Mouse (Mus musculus): Measurements from ENCODE around the gene Nthl1. TPM values are rescaled to one million over a fixed set of nuclear protein-coding genes. Genes with fewer than 3 reads are reported as not detected.

Nthl1 gene
- polyA plus RNA-seq, 1 experiment from 2014 or later, result 19.1 TPM

- Histone ChIP-seq H3K4me3 (replicated peaks; ENCODE audit: low read length) (no peak overlapping the region), H3K4me2 (ENCODE audit: low read depth, low read length) (no peak overlapping the region), H3K27me3 (ENCODE audit: control insufficient read depth, insufficient read depth, low read length) (no peaks in the 10 kb centered on the region), H3K9me3 (replicated peaks; ENCODE audit: control insufficient read depth, low read length) (no peaks in the 10 kb centered on the region), H3K9ac (ENCODE audit: low read length) (no peak overlapping the region), H3K27ac (ENCODE audit: low read length) (no peak overlapping the region), H3K4me1 (ENCODE audit: control insufficient read depth, insufficient read depth, low read length) (peaks cover 26% of the 10 kb centered on the region), H3K36me3 (ENCODE audit: control insufficient read depth, insufficient read depth, low read length) (no peaks in the 10 kb centered on the region)
- 62% methylated on average over 5 of the region's 5 CpGs for WGBS
- no peak for ATAC-seq (ENCODE audit: insufficient read depth, low FRiP score)
Measured at GRCm38 (mm10) chr17:24636781-24637481, 4.5 kb downstream of the Nthl1 start.

- Histone ChIP-seq H3K9ac (ENCODE audit: low read length) (0 out of 2 replicates have a peak overlapping the region, but pooled peaks have one; percentile 0), H3K36me3 (ENCODE audit: control insufficient read depth, insufficient read depth, low read length) (no peaks in the 10 kb centered on the region), H3K4me2 (ENCODE audit: low read depth, low read length) (no peak overlapping the region), H3K27me3 (ENCODE audit: control insufficient read depth, insufficient read depth, low read length) (no peaks in the 10 kb centered on the region), H3K4me1 (ENCODE audit: control insufficient read depth, insufficient read depth, low read length) (peaks cover 21% of the 10 kb centered on the region), H3K4me3 (replicated peaks; ENCODE audit: low read length) (no peak overlapping the region), H3K9me3 (replicated peaks; ENCODE audit: control insufficient read depth, low read length) (no peaks in the 10 kb centered on the region), H3K27ac (ENCODE audit: low read length) (peak overlapping the region; percentile 86)
- WGBS, result 82% methylated on average over 4 of the region's 4 CpGs
- ATAC-seq (ENCODE audit: insufficient read depth, low FRiP score), result no peak
Measured at GRCm38 (mm10) chr17:24638214-24638613, 5.7 kb downstream of the Nthl1 start.

GRCm38 (mm10) chr17:24638840-24639239 lies 6.4 kb downstream of the Nthl1 start:
- peak; percentile 87 for ATAC-seq (ENCODE audit: insufficient read depth, low FRiP score)

GRCm38 (mm10) chr17:24639571-24639988 lies 7.1 kb downstream of the Nthl1 start:
- peak overlapping the region; percentile 44; the same call in 1 of the 2 replicates for H3K9ac ChIP-seq (ENCODE audit: low read length)
- peaks cover 19% of the 10 kb centered on the region for H3K4me1 ChIP-seq (ENCODE audit: control insufficient read depth, insufficient read depth, low read length)
- WGBS, result 49% methylated on average over 5 of the region's 5 CpGs

More at GRCm38 (mm10) chr17:24638840-24639239, 6.4 kb downstream of the Nthl1 start:
- 51% methylated on average over 9 of the region's 9 CpGs for WGBS
- H3K4me3 ChIP-seq (replicated peaks; ENCODE audit: low read length), result no peak overlapping the region
- H3K4me1 ChIP-seq (ENCODE audit: control insufficient read depth, insufficient read depth, low read length), result peaks cover 15% of the 10 kb centered on the region; the same call in 1 of the 2 replicates
- no peaks in the 10 kb centered on the region for H3K9me3 ChIP-seq (replicated peaks; ENCODE audit: control insufficient read depth, low read length)
- H3K9ac ChIP-seq (ENCODE audit: low read length), result 0 out of 2 replicates have a peak overlapping the region, but pooled peaks have one; percentile 44
- peak overlapping the region; percentile 86 for H3K27ac ChIP-seq (ENCODE audit: low read length)
- no peaks in the 10 kb centered on the region for H3K27me3 ChIP-seq (ENCODE audit: control insufficient read depth, insufficient read depth, low read length)
- H3K4me2 ChIP-seq (ENCODE audit: low read depth, low read length), result no peak overlapping the region
- H3K36me3 ChIP-seq (ENCODE audit: control insufficient read depth, insufficient read depth, low read length), result no peaks in the 10 kb centered on the region

GRCm38 (mm10) chr17:24640119-24640518 lies 7.6 kb downstream of the Nthl1 start:
- 91% methylated on average over 7 of the region's 7 CpGs for WGBS
- Histone ChIP-seq H3K27ac (ENCODE audit: low read length) (peak overlapping the region; percentile 86), H3K36me3 (ENCODE audit: control insufficient read depth, insufficient read depth, low read length) (no peaks in the 10 kb centered on the region), H3K4me3 (replicated peaks; ENCODE audit: low read length) (no peak overlapping the region), H3K9ac (ENCODE audit: low read length) (0 out of 2 replicates have a peak overlapping the region, but pooled peaks have one; percentile 44), H3K4me1 (ENCODE audit: control insufficient read depth, insufficient read depth, low read length) (peaks cover 24% of the 10 kb centered on the region), H3K9me3 (replicated peaks; ENCODE audit: control insufficient read depth, low read length) (no peaks in the 10 kb centered on the region), H3K27me3 (ENCODE audit: control insufficient read depth, insufficient read depth, low read length) (no peaks in the 10 kb centered on the region), H3K4me2 (ENCODE audit: low read depth, low read length) (no peak overlapping the region)
- no peak for ATAC-seq (ENCODE audit: insufficient read depth, low FRiP score)

More at GRCm38 (mm10) chr17:24639571-24639988, 7.1 kb downstream of the Nthl1 start:
- Histone ChIP-seq H3K36me3 (ENCODE audit: control insufficient read depth, insufficient read depth, low read length) (no peaks in the 10 kb centered on the region), H3K9me3 (replicated peaks; ENCODE audit: control insufficient read depth, low read length) (no peaks in the 10 kb centered on the region), H3K27me3 (ENCODE audit: control insufficient read depth, insufficient read depth, low read length) (no peaks in the 10 kb centered on the region), H3K4me3 (replicated peaks; ENCODE audit: low read length) (no peak overlapping the region), H3K4me2 (ENCODE audit: low read depth, low read length) (no peak overlapping the region), H3K27ac (ENCODE audit: low read length) (peak overlapping the region; percentile 86)
- ATAC-seq (ENCODE audit: insufficient read depth, low FRiP score), result no peak

- H3K36me3 ChIP-seq (ENCODE audit: control insufficient read depth, insufficient read depth, low read length), result no peaks in the 10 kb centered on the region
- no peak overlapping the region for H3K9ac ChIP-seq (ENCODE audit: low read length)
- H3K4me1 ChIP-seq (ENCODE audit: control insufficient read depth, insufficient read depth, low read length), result peaks cover 29% of the 10 kb centered on the region
- WGBS, result 94% methylated on average over 15 of the region's 15 CpGs
- H3K4me2 ChIP-seq (ENCODE audit: low read depth, low read length), result no peak overlapping the region
- H3K27ac ChIP-seq (ENCODE audit: low read length), result peak overlapping the region; percentile 86; the same call in 1 of the 2 replicates
- H3K9me3 ChIP-seq (replicated peaks; ENCODE audit: control insufficient read depth, low read length), result no peaks in the 10 kb centered on the region
- no peak overlapping the region for H3K4me3 ChIP-seq (replicated peaks; ENCODE audit: low read length)
- no peak for ATAC-seq (ENCODE audit: insufficient read depth, low FRiP score)
- no peaks in the 10 kb centered on the region for H3K27me3 ChIP-seq (ENCODE audit: control insufficient read depth, insufficient read depth, low read length)
Measured at GRCm38 (mm10) chr17:24640581-24640980, 8.1 kb downstream of the Nthl1 start.

- H3K9ac ChIP-seq (ENCODE audit: low read length), result no peak overlapping the region
- H3K27ac ChIP-seq (ENCODE audit: low read length), result no peak overlapping the region
- H3K4me1 ChIP-seq (ENCODE audit: control insufficient read depth, insufficient read depth, low read length), result peaks cover 30% of the 10 kb centered on the region
- no peaks in the 10 kb centered on the region for H3K36me3 ChIP-seq (ENCODE audit: control insufficient read depth, insufficient read depth, low read length)
- no peaks in the 10 kb centered on the region for H3K27me3 ChIP-seq (ENCODE audit: control insufficient read depth, insufficient read depth, low read length)
- H3K4me3 ChIP-seq (replicated peaks; ENCODE audit: low read length), result no peak overlapping the region
- WGBS, result 90% methylated on average over 14 of the region's 14 CpGs
- no peaks in the 10 kb centered on the region for H3K9me3 ChIP-seq (replicated peaks; ENCODE audit: control insufficient read depth, low read length)
- no peak overlapping the region for H3K4me2 ChIP-seq (ENCODE audit: low read depth, low read length)
- ATAC-seq (ENCODE audit: insufficient read depth, low FRiP score), result no peak
Measured at GRCm38 (mm10) chr17:24641944-24642343, 9.5 kb downstream of the Nthl1 start.

- no peak overlapping the region for H3K4me3 ChIP-seq (replicated peaks; ENCODE audit: low read length)
- no peaks in the 10 kb centered on the region for H3K27me3 ChIP-seq (ENCODE audit: control insufficient read depth, insufficient read depth, low read length)
- no peak overlapping the region for H3K9ac ChIP-seq (ENCODE audit: low read length)
- no peak for ATAC-seq (ENCODE audit: insufficient read depth, low FRiP score)
- no peaks in the 10 kb centered on the region for H3K9me3 ChIP-seq (replicated peaks; ENCODE audit: control insufficient read depth, low read length)
- H3K36me3 ChIP-seq (ENCODE audit: control insufficient read depth, insufficient read depth, low read length), result no peaks in the 10 kb centered on the region
- H3K27ac ChIP-seq (ENCODE audit: low read length), result no peak overlapping the region
- H3K4me1 ChIP-seq (ENCODE audit: control insufficient read depth, insufficient read depth, low read length), result peaks cover 30% of the 10 kb centered on the region
- 70% methylated on average over 6 of the region's 6 CpGs for WGBS
- H3K4me2 ChIP-seq (ENCODE audit: low read depth, low read length), result no peak overlapping the region
Measured at GRCm38 (mm10) chr17:24642791-24643343, 10.4 kb downstream of the Nthl1 start.

- WGBS, result 31% methylated on average over 7 of the region's 7 CpGs
- H3K27me3 ChIP-seq (ENCODE audit: control insufficient read depth, insufficient read depth, low read length), result no peaks in the 10 kb centered on the region
- no peaks in the 10 kb centered on the region for H3K36me3 ChIP-seq (ENCODE audit: control insufficient read depth, insufficient read depth, low read length)
- H3K4me3 ChIP-seq (replicated peaks; ENCODE audit: low read length), result no peak overlapping the region
- ATAC-seq (ENCODE audit: insufficient read depth, low FRiP score), result 0 out of 2 replicates have a peak, but pooled peaks have one; percentile 9
- H3K4me2 ChIP-seq (ENCODE audit: low read depth, low read length), result peak overlapping the region; percentile 1; the same call in 1 of the 2 replicates
- peak overlapping the region; percentile 85 for H3K27ac ChIP-seq (ENCODE audit: low read length)
- H3K9ac ChIP-seq (ENCODE audit: low read length), result peak overlapping the region; percentile 65
- no peaks in the 10 kb centered on the region for H3K9me3 ChIP-seq (replicated peaks; ENCODE audit: control insufficient read depth, low read length)
- H3K4me1 ChIP-seq (ENCODE audit: control insufficient read depth, insufficient read depth, low read length), result peaks cover 25% of the 10 kb centered on the region
Measured at GRCm38 (mm10) chr17:24644030-24644715, 11.7 kb downstream of the Nthl1 start.
